Mouse (Mus musculus) left cerebral cortex, postnatal 4 days (tissue): ENCODE data around the gene Vps16. TPM values are rescaled to one million over a fixed set of nuclear protein-coding genes. Genes with fewer than 3 reads are reported as not detected.

Source experiments
- DNase-seq: peaks from one replicate; pipeline ENCODE4 v3.0.0-alpha.2; 2022
- intact Hi-C: fragments of 180-260 bp; cut with DNase I; formaldehyde crosslinking; loops from one replicate; pipeline ENCODE4 v1.15.1; 2025
- total RNA-seq, 2 experiments: library from RNA; stranded (reverse); gene quantifications; 2 replicates each; pipeline ENCODE4 v1.2.3; 2021

Gene Vps16
- 100 to 1,000 TPM in 1 of 2 experiments, 10 to 100 TPM in 1; 96.4 to 113 TPM for total RNA-seq

- DNase-seq = peak; percentile 93
- intact Hi-C loops = loop anchor here (5.0 kb wide), 1 partner anchor 127 kb away; the partner anchor contains the start of gene Ebf4
These were observed at the start of gene Vps16, which contains the start of gene Pced1a for GRCm38 (mm10) chr2:130424126-130424853. Gene Vps16, plus strand, starts transcription at chr2:130424339. Gene Pced1a, minus strand, starts transcription at chr2:130424701.

- DNase-seq = peak; percentile 15
- intact Hi-C loops = no loop called here
These were observed 49.2 kb upstream of the Vps16 start for GRCm38 (mm10) chr2:130374951-130375350.

- intact Hi-C loops = no loop called here
- no peak for DNase-seq
These were observed 40.9 kb upstream of the Vps16 start for GRCm38 (mm10) chr2:130383205-130383604.

GRCm38 (mm10) chr2:130383895-130384294 is 40.2 kb upstream of the Vps16 start:
- intact Hi-C loops = no loop called here
- no peak for DNase-seq

- no peak for DNase-seq
- intact Hi-C loops = no loop called here
These were observed 37.9 kb upstream of the Vps16 start for GRCm38 (mm10) chr2:130386212-130386611.

GRCm38 (mm10) chr2:130388796-130389195 is 35.3 kb upstream of the Vps16 start:
- DNase-seq = no peak
- intact Hi-C loops = no loop called here

GRCm38 (mm10) chr2:130390993-130391625 is 33.0 kb upstream of the Vps16 start:
- DNase-seq = no peak
- intact Hi-C loops = no loop called here

GRCm38 (mm10) chr2:130392836-130393235 is 31.3 kb upstream of the Vps16 start:
- intact Hi-C loops = no loop called here
- DNase-seq = no peak

- intact Hi-C loops = no loop called here
- no peak for DNase-seq
These were observed 28.4 kb upstream of the Vps16 start for GRCm38 (mm10) chr2:130395696-130396095.

- DNase-seq = peak; percentile 36
These were observed 26.8 kb upstream of the Vps16 start, which contains the start of gene Cpxm1 for GRCm38 (mm10) chr2:130397186-130397985. Gene Cpxm1, minus strand, starts transcription at chr2:130397574.

GRCm38 (mm10) chr2:130398091-130398490 is 26.0 kb upstream of the Vps16 start:
- intact Hi-C loops = no loop called here
- DNase-seq = no peak

More at GRCm38 (mm10) chr2:130397186-130397985, 26.8 kb upstream of the Vps16 start, which contains the start of gene Cpxm1:
- intact Hi-C loops = no loop called here

- intact Hi-C loops = no loop called here
- no peak for DNase-seq
These were observed 24.1 kb upstream of the Vps16 start for GRCm38 (mm10) chr2:130400046-130400445.

- no peak for DNase-seq
- intact Hi-C loops = no loop called here
These were observed 22.2 kb upstream of the Vps16 start for GRCm38 (mm10) chr2:130401891-130402290.

- intact Hi-C loops = no loop called here
- no peak for DNase-seq
These were observed 19.2 kb upstream of the Vps16 start, which contains the start of the genes Gm28372 and 1700020A23Rik for GRCm38 (mm10) chr2:130404939-130405338. Gene Gm28372, plus strand, starts transcription at chr2:130405239. Gene 1700020A23Rik, plus strand, starts transcription at chr2:130405259.

- no peak for DNase-seq
- intact Hi-C loops = no loop called here
These were observed 18.0 kb upstream of the Vps16 start, which contains the start of gene Tmem239 for GRCm38 (mm10) chr2:130406178-130406577. Gene Tmem239, plus strand, starts transcription at chr2:130406478.

GRCm38 (mm10) chr2:130408194-130408593 is 15.9 kb upstream of the Vps16 start:
- peak; percentile 53 for DNase-seq
- intact Hi-C loops = no loop called here

- peak; percentile 92 for DNase-seq
- intact Hi-C loops = no loop called here
These were observed 12.3 kb upstream of the Vps16 start for GRCm38 (mm10) chr2:130411558-130412495.

- DNase-seq = no peak
- intact Hi-C loops = no loop called here
These were observed 11.4 kb upstream of the Vps16 start for GRCm38 (mm10) chr2:130412775-130413174.

GRCm38 (mm10) chr2:130414094-130414856 is 9.9 kb upstream of the Vps16 start:
- intact Hi-C loops = no loop called here

More at GRCm38 (mm10) chr2:130414094-130414856, 9.9 kb upstream of the Vps16 start:
- DNase-seq = no peak
